Mouse (Mus musculus): ENCODE data around the gene Misp. TPM values are rescaled to one million over a fixed set of nuclear protein-coding genes. Genes with fewer than 3 reads are reported as not detected.
A peak's percentile ranks its signal among the peaks of the same experiment; 100 is the strongest.

Gene Misp
- total and polyA plus RNA-seq, 2 experiments from 2014 or later = 0.27 TPM; not detected in 1

DNA sequence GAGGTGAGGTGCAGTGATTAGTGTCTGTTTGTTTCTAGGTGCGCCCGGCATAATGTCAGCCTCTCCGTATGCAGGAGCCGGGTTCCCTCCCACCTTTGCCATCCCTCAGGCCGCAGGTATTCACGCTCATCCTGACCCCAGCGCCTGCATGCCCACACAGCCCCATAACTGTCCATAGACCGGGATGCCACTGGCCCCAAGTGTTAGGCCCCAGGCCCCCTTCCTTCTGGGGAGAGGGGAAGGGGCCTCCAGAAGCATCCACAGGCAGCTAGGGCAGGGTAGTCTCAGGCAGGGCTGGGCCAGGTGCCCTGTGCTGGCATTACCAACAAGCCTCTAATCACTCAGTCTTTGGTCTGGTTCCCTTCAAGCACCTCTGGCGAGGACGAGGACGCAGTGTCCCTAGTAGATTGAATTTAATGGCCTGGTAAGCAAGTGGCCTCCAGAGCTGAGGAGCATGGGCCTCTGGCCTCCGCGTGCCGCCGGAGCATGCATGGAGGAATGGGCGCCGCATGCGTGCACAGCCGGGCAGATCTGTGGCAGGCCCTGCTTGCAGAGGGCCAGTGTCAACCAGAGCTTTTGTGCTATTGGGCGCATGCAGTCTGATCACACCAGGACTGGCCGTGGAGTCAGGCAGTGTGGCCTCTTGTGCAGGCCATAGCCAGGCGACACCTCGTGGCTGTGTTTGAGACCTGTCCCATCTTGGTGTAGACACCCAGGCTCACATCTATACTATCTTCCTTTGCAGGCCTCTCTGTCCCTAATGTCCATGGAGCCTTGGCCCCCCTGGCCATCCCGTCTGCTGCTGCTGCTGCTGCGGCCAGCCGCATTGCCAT is 39.5 kb downstream of the Misp start:
- H3K36me3 ChIP-seq (ENCODE audit: insufficient read depth, low read length) = peaks cover 47% of the 10 kb centered on the region
- no peaks in the 10 kb centered on the region for H3K27me3 ChIP-seq (ENCODE audit: insufficient read depth, low read length)
- TF ChIP-seq CTCF (IDR thresholded peaks at IDR 0.05) = no peak
- H3K9me3 ChIP-seq (ENCODE audit: low read length) = no peaks in the 10 kb centered on the region
- H3K9ac ChIP-seq (replicated peaks; ENCODE audit: low read length, poor library complexity, severe bottlenecking) = no peak overlapping the region
- ATAC-seq (ENCODE audit: low FRiP score) (no peak), DNase-seq (ENCODE audit: low spot score) (no peak)
- H3K4me1 ChIP-seq (ENCODE audit: insufficient read depth, low read length) = peaks cover 24% of the 10 kb centered on the region
- no peak overlapping the region for H3K27ac ChIP-seq (ENCODE audit: low read depth, low read length)
- WGBS = 92% methylated on average over 26 of the region's 26 CpGs
- no peak overlapping the region for H3K4me2 ChIP-seq (ENCODE audit: low read depth, low read length, poor library complexity, severe bottlenecking)
- no peak overlapping the region for H3K4me3 ChIP-seq (ENCODE audit: low read depth, low read length)

DNA sequence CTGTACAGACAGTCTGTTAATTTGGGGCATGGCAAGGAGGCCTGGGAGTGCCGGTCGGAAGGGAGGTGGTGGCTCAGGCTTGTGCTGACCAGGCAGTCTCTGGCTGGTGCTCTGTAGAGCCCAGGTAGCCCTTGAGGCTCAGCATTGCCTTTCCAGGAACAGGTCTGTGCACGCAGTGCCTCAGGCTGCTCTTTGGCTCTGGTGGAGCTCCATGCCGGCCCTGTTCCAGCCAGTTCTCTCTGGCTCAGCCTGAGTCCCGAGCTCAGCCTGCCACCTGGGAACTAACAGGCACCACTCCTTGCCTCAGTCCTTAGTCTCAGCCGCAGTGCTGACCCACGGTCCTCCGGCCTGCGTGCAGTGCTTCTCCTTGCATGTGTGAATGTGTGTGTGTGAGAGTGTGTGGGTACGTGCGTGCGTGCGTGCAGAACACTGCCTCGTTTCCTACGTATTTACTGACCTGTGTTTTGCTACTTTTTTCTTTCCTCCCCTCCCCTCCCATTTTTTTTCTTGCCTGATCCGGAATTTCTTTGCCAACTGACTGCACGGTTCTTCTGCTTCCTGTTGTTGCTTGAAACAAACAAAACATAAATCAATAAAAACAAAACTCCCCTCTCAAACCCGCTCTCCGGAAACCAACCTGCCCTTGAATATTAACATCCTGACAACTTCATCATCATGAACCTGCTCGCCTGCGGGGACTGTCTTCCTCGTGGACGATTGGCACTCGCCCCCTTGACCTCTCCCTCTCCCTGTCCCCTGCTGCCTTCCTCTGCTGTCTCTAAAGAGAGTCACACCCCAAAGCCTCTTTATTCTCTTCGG is 40.6 kb downstream of the Misp start:
- no peaks in the 10 kb centered on the region for H3K27me3 ChIP-seq (ENCODE audit: insufficient read depth, low read length)
- no peaks in the 10 kb centered on the region for H3K9me3 ChIP-seq (ENCODE audit: low read length)
- no peak for TF ChIP-seq CTCF (IDR thresholded peaks at IDR 0.05)
- H3K36me3 ChIP-seq (ENCODE audit: insufficient read depth, low read length) = peaks cover 58% of the 10 kb centered on the region
- H3K4me1 ChIP-seq (ENCODE audit: insufficient read depth, low read length) = peaks cover 14% of the 10 kb centered on the region
- H3K27ac ChIP-seq (ENCODE audit: low read depth, low read length) = no peak overlapping the region
- no peak overlapping the region for H3K4me3 ChIP-seq (ENCODE audit: low read depth, low read length)
- no peak for ATAC-seq (ENCODE audit: low FRiP score)
- WGBS = 80% methylated on average over 25 of the region's 25 CpGs
- DNase-seq (ENCODE audit: low spot score) = no peak
- H3K9ac ChIP-seq (replicated peaks; ENCODE audit: low read length, poor library complexity, severe bottlenecking) = no peak overlapping the region
- no peak overlapping the region for H3K4me2 ChIP-seq (ENCODE audit: low read depth, low read length, poor library complexity, severe bottlenecking)

DNA sequence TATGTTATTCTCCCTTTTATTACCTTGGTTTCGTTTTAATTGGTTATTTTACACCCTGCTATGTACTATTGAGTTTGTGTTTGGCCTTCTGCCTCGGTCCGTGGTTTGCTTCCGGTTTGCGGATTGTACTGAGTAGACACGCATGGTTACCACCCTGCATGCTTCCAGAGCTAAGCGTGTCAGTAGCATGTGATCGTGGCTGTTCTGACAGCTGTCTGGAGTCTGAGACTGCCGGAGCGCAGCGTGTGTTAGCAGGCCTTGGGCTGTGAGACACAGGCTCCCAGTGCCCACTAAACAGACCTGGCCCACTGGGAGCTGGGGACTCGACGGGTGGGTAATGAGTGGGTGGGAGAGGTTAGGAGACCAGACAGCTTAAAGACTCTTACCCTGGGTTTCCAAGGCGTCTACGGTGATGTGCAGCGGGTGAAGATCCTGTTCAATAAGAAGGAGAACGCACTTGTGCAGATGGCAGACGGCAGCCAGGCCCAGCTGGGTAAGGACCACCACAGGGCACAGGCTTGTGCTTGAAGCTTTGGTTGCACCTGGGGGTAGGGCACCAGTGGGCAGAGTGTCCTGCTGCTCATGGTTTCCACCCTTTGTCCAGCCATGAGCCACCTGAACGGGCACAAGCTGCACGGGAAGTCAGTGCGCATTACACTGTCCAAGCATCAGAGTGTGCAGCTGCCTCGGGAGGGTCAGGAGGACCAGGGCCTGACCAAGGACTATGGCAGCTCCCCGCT is 41.4 kb downstream of the Misp start:
- no peak overlapping the region for H3K4me3 ChIP-seq (ENCODE audit: low read depth, low read length)
- ATAC-seq (ENCODE audit: low FRiP score) = no peak
- H3K9ac ChIP-seq (replicated peaks; ENCODE audit: low read length, poor library complexity, severe bottlenecking) = no peak overlapping the region
- H3K36me3 ChIP-seq (ENCODE audit: insufficient read depth, low read length) = peaks cover 66% of the 10 kb centered on the region
- peaks cover 6% of the 10 kb centered on the region; the same call in 1 of the 2 replicates for H3K4me1 ChIP-seq (ENCODE audit: insufficient read depth, low read length)
- H3K27me3 ChIP-seq (ENCODE audit: insufficient read depth, low read length) = no peaks in the 10 kb centered on the region
- no peaks in the 10 kb centered on the region for H3K9me3 ChIP-seq (ENCODE audit: low read length)
- no peak overlapping the region for H3K27ac ChIP-seq (ENCODE audit: low read depth, low read length)
- DNase-seq (ENCODE audit: low spot score) = peak; percentile 57
- TF ChIP-seq CTCF (IDR thresholded peaks at IDR 0.05) = no peak
- 80% methylated on average over 23 of the region's 23 CpGs for WGBS
- H3K4me2 ChIP-seq (ENCODE audit: low read depth, low read length, poor library complexity, severe bottlenecking) = no peak overlapping the region

DNA sequence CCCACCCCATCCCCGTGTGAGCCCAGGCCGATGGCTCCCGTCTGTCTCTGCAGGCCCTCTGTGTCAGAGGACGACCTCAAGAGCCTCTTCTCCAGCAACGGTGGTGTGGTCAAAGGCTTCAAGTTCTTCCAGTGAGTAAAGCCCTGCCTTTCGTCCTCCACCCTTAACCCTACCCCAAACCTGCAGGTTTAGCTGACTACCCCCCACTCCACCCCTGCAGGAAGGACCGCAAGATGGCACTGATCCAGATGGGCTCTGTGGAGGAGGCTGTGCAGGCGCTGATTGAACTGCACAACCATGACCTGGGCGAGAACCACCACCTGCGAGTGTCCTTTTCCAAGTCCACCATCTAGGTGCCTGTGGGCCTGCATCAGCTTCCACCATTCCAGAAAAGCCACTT is 42.1 kb downstream of the Misp start:
- WGBS = 72% methylated on average over 10 of the region's 10 CpGs
- no peak for TF ChIP-seq CTCF (IDR thresholded peaks at IDR 0.05)

DNA sequence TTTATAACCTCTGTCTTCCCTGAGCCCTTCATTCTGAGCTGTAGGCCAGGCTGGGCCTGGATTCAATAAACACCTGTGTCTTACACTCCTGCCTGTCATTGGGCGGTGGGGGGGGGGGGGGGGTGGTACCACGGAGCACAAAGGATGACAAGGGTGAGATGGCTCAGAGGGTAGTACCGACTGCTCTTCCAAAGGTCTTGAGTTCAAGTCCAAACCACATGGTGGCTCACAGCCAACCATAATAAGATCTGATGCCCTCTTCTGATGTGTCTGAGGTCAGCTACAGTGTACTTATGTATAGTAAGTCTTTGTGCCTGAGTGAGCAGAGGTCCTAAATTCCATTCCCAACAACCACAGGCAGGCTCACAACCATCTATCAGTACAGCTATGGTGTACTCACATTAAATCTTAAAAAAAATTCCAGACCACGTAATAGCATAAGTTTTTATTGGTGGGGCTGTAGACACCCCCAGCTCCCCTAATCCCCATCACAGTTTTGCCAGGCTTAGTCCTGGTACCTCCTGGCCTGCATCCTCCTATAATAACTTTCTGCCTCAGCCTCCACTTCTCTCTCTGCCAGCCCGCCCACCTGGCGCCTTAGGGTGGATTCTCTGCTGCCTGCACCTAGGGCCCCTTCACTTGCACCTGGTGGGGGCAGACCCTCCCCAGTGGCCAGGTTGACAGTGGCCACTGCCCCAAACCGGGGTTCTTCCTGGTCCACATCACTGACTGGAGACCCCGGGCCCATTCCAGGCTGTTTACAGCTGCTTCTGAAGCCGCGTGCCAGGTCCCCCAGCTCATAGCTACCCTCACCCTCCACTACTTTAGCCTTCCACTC is 43.8 kb downstream of the Misp start:
- no peak for ATAC-seq (ENCODE audit: low FRiP score)
- WGBS = 50% methylated on average over 9 of the region's 10 CpGs
- Histone ChIP-seq H3K36me3 (ENCODE audit: insufficient read depth, low read length) (peaks cover 61% of the 10 kb centered on the region), H3K27ac (ENCODE audit: low read depth, low read length) (peak overlapping the region; percentile 51; the same call in 1 of the 2 replicates), H3K4me2 (ENCODE audit: low read depth, low read length, poor library complexity, severe bottlenecking) (no peak overlapping the region), H3K4me3 (ENCODE audit: low read depth, low read length) (no peak overlapping the region), H3K9ac (replicated peaks; ENCODE audit: low read length, poor library complexity, severe bottlenecking) (no peak overlapping the region), H3K4me1 (ENCODE audit: insufficient read depth, low read length) (peaks cover 3% of the 10 kb centered on the region; the same call in 1 of the 2 replicates), H3K9me3 (ENCODE audit: low read length) (no peaks in the 10 kb centered on the region), H3K27me3 (ENCODE audit: insufficient read depth, low read length) (no peaks in the 10 kb centered on the region)
- no peak for TF ChIP-seq CTCF (IDR thresholded peaks at IDR 0.05)
- no peak for DNase-seq (ENCODE audit: low spot score)

More for the DNA sequence above, 42.1 kb downstream of the Misp start:
- H3K9me3 ChIP-seq (ENCODE audit: low read length) = no peaks in the 10 kb centered on the region
- DNase-seq (ENCODE audit: low spot score) (no peak), ATAC-seq (ENCODE audit: low FRiP score) (no peak)
- no peak overlapping the region for H3K9ac ChIP-seq (replicated peaks; ENCODE audit: low read length, poor library complexity, severe bottlenecking)
- H3K27ac ChIP-seq (ENCODE audit: low read depth, low read length) = no peak overlapping the region
- H3K36me3 ChIP-seq (ENCODE audit: insufficient read depth, low read length) = peaks cover 68% of the 10 kb centered on the region
- H3K4me2 ChIP-seq (ENCODE audit: low read depth, low read length, poor library complexity, severe bottlenecking) = no peak overlapping the region
- H3K4me1 ChIP-seq (ENCODE audit: insufficient read depth, low read length) = no peaks in the 10 kb centered on the region
- H3K4me3 ChIP-seq (ENCODE audit: low read depth, low read length) = no peak overlapping the region
- no peaks in the 10 kb centered on the region for H3K27me3 ChIP-seq (ENCODE audit: insufficient read depth, low read length)

Measured in midbrain, postnatal 0 days (tissue).